Mouse (Mus musculus): ENCODE measurements at regions not wholly inside any gene's neighbourhood (a gene's known extent, or its start where the extent isn't known, plus 50 kb on each side); places are given as distances from the start of the nearest gene placed in this dataset.

DNA sequence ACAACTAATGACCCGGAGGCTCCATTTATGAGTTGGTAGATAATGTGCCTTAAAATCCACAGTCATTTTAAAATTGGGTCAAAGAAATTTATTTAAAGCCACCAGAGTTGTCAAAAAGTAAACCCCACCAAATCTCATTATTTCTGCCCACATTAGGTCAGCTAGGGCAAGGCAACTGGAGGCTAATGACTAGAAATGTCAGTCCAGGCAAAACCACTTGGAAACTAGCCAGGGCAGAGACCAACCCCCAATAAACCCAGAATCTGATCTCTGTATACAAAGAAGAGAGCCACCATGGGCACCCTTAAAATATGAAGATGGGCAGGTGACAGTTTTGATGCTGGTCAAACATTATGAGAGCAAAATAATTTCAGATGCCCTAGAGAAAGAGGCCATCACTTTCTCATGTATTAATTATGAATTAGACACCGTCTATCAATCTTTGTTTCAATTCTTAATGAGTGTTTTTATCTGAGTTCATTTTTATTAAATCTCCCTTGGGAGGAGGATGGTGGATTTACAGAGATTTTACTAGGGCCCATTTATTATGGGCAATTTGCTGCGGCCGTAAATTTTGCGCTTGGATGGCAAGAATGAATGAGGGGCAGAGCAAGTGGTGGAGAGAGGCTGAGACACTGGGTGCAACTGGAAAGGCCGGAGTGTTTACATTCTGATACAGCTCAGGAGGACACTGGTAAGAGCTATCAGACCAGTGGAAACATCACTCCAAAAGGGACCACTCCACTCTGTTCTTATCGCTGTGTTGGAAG lies 99.2 kb upstream of the Shb start:
- TF ChIP-seq POLR2A (IDR thresholded peaks at IDR 0.05; ENCODE audit: insufficient read length, low read depth): no peak
- TF ChIP-seq E2F4 (IDR thresholded peaks at IDR 0.05; ENCODE audit: insufficient read depth): no peak
- TF ChIP-seq POLR2AphosphoS2 (IDR thresholded peaks at IDR 0.05; ENCODE audit: insufficient read length, low read depth): no peak
- no peak for TF ChIP-seq SRF (IDR thresholded peaks at IDR 0.05; ENCODE audit: control insufficient read depth, insufficient read length, low read depth)
- no peak for TF ChIP-seq TCF12 (IDR thresholded peaks at IDR 0.05; ENCODE audit: insufficient read depth, poor library complexity, severe bottlenecking)
- TF ChIP-seq MAX (IDR thresholded peaks at IDR 0.05; ENCODE audit: low read depth): no peak
- no peak for TF ChIP-seq MYOG (IDR thresholded peaks at IDR 0.05; ENCODE audit: control insufficient read depth in 1 of 3, insufficient read depth in 1 of 3, insufficient read length in 2 of 3, low read depth in 2 of 3)
- no peak for TF ChIP-seq CEBPB (IDR thresholded peaks at IDR 0.05; ENCODE audit: insufficient read depth, poor library complexity, severe bottlenecking)
- TF ChIP-seq MYOD1 (IDR thresholded peaks at IDR 0.05; ENCODE audit: control insufficient read depth in 1 of 3, insufficient read length in 2 of 3, low read depth in 2 of 3): no peak
- no peak for TF ChIP-seq USF1 (IDR thresholded peaks at IDR 0.05; ENCODE audit: low read depth)
- no peak for TF ChIP-seq TCF3 (IDR thresholded peaks at IDR 0.05; ENCODE audit: insufficient read length, low read depth)
- no peak for TF ChIP-seq REST (IDR thresholded peaks at IDR 0.05; ENCODE audit: insufficient read depth, insufficient read length)
